Mouse (Mus musculus) midbrain, embryonic 14.5 days (tissue): ENCODE data around the gene Timm29. TPM values are rescaled to one million over a fixed set of nuclear protein-coding genes. Genes with fewer than 3 reads are reported as not detected.

Source experiments
- ATAC-seq: fragments of 200-750 bp; cut with Nextera tagmentation; 2 replicates; pipeline ENCODE4 v1.8.0; 2017; ENCODE audit warnings: moderate number of reproducible peaks, moderate library complexity; ENCODE audit not compliant: low FRiP score, low TSS enrichment
- DNase-seq: peaks from one replicate; pipeline ENCODE4 v3.0.0-alpha.2; 2015
- H3K27ac ChIP-seq: fragments of 300-500 bp; sonication (generic); replicated peaks from 2 replicates; pipeline ENCODE4 v1.5.1; 2014; ENCODE audit warnings: mild to moderate bottlenecking, low read depth, low read length, moderate library complexity
- H3K27me3 ChIP-seq: fragments of 300-500 bp; sonication (generic); 2 replicates; pipeline ENCODE4 v1.6.1; 2014; ENCODE audit warnings: low read length, control low read depth, mixed read lengths; ENCODE audit not compliant: control insufficient read depth, insufficient read depth
- H3K36me3 ChIP-seq: fragments of 300-500 bp; sonication (generic); 2 replicates; pipeline ENCODE4 v1.6.1; 2014; ENCODE audit warnings: low read length, control low read depth; ENCODE audit not compliant: control insufficient read depth, insufficient read depth
- H3K4me1 ChIP-seq: fragments of 300-500 bp; sonication (generic); 2 replicates; pipeline ENCODE4 v1.6.1; 2014; ENCODE audit warnings: mild to moderate bottlenecking, antibody characterized with exemption, low read length, control low read depth; ENCODE audit not compliant: control insufficient read depth, insufficient read depth
- H3K4me2 ChIP-seq: fragments of 300-500 bp; sonication (generic); 2 replicates; pipeline ENCODE4 v1.6.1; 2014; ENCODE audit warnings: mild to moderate bottlenecking, low read length, moderate library complexity
- H3K4me3 ChIP-seq: fragments of 300-500 bp; sonication (generic); replicated peaks from 2 replicates; pipeline ENCODE4 v1.5.1; 2014; ENCODE audit warnings: low read depth, low read length
- H3K9ac ChIP-seq: fragments of 300-500 bp; sonication (generic); replicated peaks from 2 replicates; pipeline ENCODE4 v1.6.1; 2014; ENCODE audit warnings: mild to moderate bottlenecking, low read length, moderate library complexity
- H3K9me3 ChIP-seq: fragments of 300-500 bp; sonication (generic); 2 replicates; pipeline ENCODE4 v1.6.1; 2016; ENCODE audit warnings: low read length, control low read depth, mixed read lengths; ENCODE audit not compliant: control insufficient read depth
- WGBS: fragments of 180-500 bp; shearing (Covaris S2); extraction: QIAGEN DNeasy Blood & Tissue Kit; methylation state at CpG from one replicate; pipeline ENCODE4 v1.1.7; 2014; 5-methylcytosine and 5-hydroxymethylcytosine counted together
- polyA plus RNA-seq: library from polyadenylated mRNA; unstranded; fragments of >200 nt; fragmentation: Nextera tagmentation; extraction: Ambion mirVana; gene quantifications from 2 replicates; pipeline ENCODE4 v1.2.1, GENCODE M21; 2014

Timm29 gene
- polyA plus RNA-seq, 1 experiment from 2014 or later = 86.9 TPM

DNA sequence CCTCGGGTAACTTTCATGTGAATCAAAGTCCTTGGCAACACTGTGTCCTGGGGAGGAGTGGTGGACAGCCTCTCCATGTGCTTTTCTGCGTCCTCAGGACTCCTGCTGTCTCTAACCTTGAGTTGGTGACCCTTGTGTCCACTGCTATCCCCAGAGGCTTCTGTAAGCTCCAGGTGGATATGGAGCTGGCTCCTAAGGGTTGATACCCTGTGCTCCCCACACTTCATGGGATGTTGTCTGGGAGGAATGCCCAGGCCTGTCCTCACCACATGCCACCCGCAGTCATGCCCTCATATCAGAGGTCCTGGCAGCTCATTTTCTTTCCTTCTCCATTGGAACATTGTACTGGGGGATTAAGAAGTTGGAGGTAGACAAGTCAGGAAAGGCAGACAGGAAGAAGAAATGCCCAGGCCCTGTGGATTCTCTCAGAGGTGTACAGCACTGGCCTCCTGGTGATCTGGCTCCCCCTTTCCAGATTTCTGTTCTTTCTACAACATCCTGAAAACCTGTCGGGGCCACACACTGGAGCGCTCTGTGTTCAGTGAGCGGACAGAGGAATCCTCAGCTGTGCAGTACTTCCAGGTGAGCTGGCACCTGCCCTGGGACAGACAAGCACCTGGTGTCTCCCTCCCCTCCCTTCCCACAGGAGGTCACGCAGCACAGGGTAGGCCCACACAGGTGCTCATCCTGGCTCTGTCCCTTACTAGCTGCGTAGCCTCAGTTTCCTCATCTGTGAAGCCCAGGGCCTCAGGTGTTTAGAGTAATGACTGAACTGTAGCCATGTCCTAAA is 18.3 kb upstream of the Timm29 start:
- DNase-seq (no peak), ATAC-seq (no peak)
- Histone ChIP-seq H3K4me2 (no peak overlapping the region), H3K4me3 (no peak overlapping the region), H3K27ac (no peak overlapping the region), H3K9ac (no peak overlapping the region), H3K9me3 (no peaks in the 10 kb centered on the region), H3K27me3 (no peaks in the 10 kb centered on the region), H3K4me1 (no peaks in the 10 kb centered on the region), H3K36me3 (peaks cover 92% of the 10 kb centered on the region)
- WGBS = 97% methylated on average over 8 of the region's 8 CpGs

DNA sequence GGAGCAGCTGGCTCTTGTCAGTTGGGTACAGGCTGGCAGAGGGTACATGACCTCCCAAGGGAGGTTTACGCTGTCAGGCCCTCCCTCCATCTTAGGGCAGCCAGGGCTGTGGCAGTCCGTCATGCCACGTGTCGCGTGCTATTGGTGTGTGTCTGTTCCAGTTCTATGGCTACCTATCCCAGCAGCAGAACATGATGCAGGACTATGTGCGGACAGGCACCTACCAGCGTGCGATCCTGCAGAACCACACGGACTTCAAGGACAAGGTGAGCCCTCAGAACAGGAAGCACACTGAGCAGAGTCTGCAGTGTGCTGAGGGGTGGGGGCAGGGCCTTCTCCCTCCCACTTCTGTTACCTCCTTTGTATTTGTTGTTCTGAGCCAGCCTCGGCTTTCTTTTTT is 17.3 kb upstream of the Timm29 start:
- Histone ChIP-seq H3K36me3 (peaks cover 93% of the 10 kb centered on the region), H3K27me3 (no peaks in the 10 kb centered on the region), H3K4me2 (no peak overlapping the region), H3K9ac (no peak overlapping the region), H3K9me3 (no peaks in the 10 kb centered on the region), H3K4me1 (no peaks in the 10 kb centered on the region), H3K27ac (no peak overlapping the region), H3K4me3 (no peak overlapping the region)
- 93% methylated on average over 10 of the region's 10 CpGs for WGBS
- DNase-seq = no peak
- no peak for ATAC-seq

DNA sequence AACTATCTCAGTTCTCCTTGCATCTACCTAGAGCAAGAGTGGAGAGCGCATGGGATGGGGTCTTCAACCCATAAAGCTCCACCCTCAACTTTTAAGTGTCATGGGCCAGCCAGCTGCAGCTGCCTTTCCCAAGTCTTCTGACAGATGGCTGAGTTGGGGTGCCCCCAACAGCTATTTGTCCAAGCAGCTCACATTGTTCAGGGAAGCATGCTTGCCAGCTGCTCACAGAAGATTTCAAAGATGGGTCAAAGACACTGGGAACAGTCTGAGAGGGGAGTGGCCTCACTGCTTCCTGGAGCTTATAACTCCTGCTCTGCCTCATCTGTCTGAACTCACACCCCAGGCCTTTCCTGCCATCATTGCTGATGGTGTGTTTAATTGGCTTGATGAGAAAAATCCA is 16.2 kb upstream of the Timm29 start:
- Histone ChIP-seq H3K4me3 (no peak overlapping the region), H3K4me2 (no peak overlapping the region), H3K36me3 (peaks cover 94% of the 10 kb centered on the region), H3K27ac (no peak overlapping the region), H3K9me3 (no peaks in the 10 kb centered on the region), H3K4me1 (no peaks in the 10 kb centered on the region), H3K27me3 (no peaks in the 10 kb centered on the region), H3K9ac (no peak overlapping the region)
- 83% methylated on average over 1 of the region's 1 CpGs for WGBS
- DNase-seq = no peak
- no peak for ATAC-seq

DNA sequence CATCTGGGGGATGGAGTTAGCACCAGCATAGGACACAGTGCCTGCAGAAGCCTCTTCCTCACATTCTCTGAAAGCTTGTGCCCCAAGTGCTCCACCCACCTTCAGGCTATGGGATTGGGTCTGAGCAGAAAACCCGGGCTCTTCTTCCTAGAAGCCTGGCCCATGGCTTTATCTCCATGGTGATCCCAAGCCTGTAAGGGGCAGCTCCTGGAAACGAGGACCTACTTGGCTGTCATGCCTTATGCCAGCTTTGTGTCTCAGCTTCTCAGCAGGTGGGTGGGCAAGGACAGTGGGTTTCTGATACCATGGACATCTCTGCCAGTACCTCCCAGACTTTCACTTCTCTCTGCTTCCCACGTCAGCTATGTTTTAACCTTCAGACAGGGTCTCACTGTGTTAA is 14.3 kb upstream of the Timm29 start:
- H3K27me3 ChIP-seq = no peaks in the 10 kb centered on the region
- no peaks in the 10 kb centered on the region for H3K9me3 ChIP-seq
- ATAC-seq (no peak), DNase-seq (no peak)
- H3K4me1 ChIP-seq = no peaks in the 10 kb centered on the region
- no peak overlapping the region for H3K4me2 ChIP-seq
- WGBS = 48% methylated on average over 3 of the region's 3 CpGs
- H3K4me3 ChIP-seq = no peak overlapping the region
- H3K27ac ChIP-seq = no peak overlapping the region
- no peak overlapping the region for H3K9ac ChIP-seq
- H3K36me3 ChIP-seq = peaks cover 93% of the 10 kb centered on the region

DNA sequence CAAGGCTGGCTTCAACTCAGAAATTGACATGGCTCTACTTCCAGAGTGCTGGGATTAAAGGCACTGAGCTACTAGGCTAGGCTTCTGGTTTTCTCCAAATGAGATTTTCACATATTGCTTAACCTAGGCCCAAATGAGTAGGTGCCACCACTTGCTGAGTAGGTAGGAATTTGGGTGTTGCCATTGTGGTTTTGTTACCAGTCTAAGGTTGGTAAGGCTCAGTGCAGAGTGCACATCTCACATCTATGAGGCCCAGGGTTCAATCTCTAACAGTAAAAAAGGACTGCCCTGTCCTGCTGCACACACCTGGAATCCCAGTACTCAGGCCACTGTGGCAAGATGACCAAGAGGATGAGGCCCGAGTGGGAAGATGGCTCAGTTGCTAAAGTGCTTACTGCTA is 7.1 kb upstream of the Timm29 start:
- H3K4me1 ChIP-seq = no peaks in the 10 kb centered on the region
- H3K27ac ChIP-seq = no peak overlapping the region
- no peak for DNase-seq
- no peaks in the 10 kb centered on the region for H3K9me3 ChIP-seq
- ATAC-seq = no peak
- no peak overlapping the region for H3K4me3 ChIP-seq
- no peaks in the 10 kb centered on the region for H3K27me3 ChIP-seq
- no peak overlapping the region for H3K9ac ChIP-seq
- H3K4me2 ChIP-seq = no peak overlapping the region
- H3K36me3 ChIP-seq = peaks cover 97% of the 10 kb centered on the region
- WGBS = 96% methylated on average over 1 of the region's 1 CpGs

DNA sequence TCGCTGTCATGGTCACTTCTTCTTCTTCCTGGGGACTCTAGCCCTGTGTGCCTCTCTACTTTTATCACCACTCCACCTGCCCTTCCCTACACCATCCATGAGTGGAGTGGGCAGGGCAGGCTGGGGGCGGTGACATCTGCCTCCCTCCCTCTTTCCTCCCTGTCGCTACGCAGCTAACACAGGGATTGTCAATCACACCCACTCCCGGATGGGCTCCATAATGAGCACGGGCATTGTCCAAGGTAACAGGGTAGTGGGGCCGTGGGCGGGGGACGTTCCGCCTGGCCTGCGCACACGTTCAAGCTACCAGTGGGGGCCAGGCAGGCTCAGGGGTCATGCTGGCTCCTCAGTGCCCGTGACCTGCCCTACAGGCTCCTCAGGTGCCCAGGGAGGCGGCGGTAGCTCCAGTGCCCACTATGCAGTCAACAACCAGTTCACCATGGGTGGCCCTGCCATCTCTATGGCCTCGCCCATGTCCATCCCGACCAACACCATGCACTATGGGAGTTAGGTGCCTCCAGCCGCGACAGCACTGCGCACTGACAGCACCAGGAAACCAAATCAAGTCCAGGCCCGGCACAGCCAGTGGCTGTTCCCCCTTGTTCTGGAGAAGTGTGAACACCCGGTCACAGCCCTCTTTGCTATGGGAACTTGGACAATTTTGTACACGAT is 4.7 kb upstream of the Timm29 start:
- DNase-seq = no peak
- Histone ChIP-seq H3K9me3 (no peaks in the 10 kb centered on the region), H3K4me2 (no peak overlapping the region), H3K4me3 (no peak overlapping the region), H3K27me3 (no peaks in the 10 kb centered on the region), H3K4me1 (peaks cover 11% of the 10 kb centered on the region), H3K36me3 (peaks cover 81% of the 10 kb centered on the region), H3K27ac (no peak overlapping the region), H3K9ac (no peak overlapping the region)
- no peak for ATAC-seq
- 87% methylated on average over 23 of the region's 23 CpGs for WGBS

DNA sequence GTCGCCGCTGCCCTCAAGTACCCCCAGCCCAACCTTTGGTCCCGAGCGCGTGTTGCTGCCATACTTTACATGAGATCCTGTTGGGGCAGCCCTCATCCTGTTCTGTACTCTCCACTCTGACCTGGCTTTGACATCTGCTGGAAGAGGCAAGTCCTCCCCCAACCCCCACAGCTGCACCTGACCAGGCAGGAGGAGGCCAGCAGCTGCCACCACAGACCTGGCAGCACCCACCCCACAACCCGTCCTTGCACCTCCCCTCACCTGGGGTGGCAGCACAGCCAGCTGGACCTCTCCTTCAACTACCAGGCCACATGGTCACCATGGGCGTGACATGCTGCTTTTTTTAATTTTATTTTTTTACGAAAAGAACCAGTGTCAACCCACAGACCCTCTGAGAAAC is 4.2 kb upstream of the Timm29 start:
- H3K4me2 ChIP-seq = no peak overlapping the region
- ATAC-seq (no peak), DNase-seq (no peak)
- WGBS = 92% methylated on average over 8 of the region's 8 CpGs
- H3K9me3 ChIP-seq = no peaks in the 10 kb centered on the region
- no peaks in the 10 kb centered on the region for H3K27me3 ChIP-seq
- H3K27ac ChIP-seq = no peak overlapping the region
- H3K36me3 ChIP-seq = peaks cover 76% of the 10 kb centered on the region
- peaks cover 11% of the 10 kb centered on the region for H3K4me1 ChIP-seq
- H3K4me3 ChIP-seq = no peak overlapping the region
- no peak overlapping the region for H3K9ac ChIP-seq

DNA sequence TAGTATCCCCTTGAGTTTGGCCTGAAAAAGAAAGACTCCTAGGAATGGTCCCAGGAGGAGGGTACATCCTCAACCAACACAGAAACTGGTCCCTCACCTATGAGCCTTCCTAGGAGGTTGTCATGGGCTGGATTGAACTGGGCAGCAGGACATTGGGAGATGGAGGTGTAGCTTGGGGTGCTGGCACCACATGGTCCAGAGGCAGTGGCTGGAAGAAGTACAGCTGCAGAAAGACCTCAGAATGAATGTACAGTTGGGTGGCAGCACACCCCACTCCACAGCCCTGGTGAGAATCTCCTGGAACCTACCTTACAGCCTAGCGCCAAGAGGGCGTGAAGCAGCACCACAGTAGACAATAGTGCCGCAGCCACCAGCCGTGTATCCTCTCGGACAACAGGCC is 3.0 kb upstream of the Timm29 start:
- Histone ChIP-seq H3K27ac (no peak overlapping the region), H3K4me2 (no peak overlapping the region), H3K9me3 (no peaks in the 10 kb centered on the region), H3K9ac (no peak overlapping the region), H3K4me3 (no peak overlapping the region), H3K27me3 (no peaks in the 10 kb centered on the region), H3K4me1 (peaks cover 21% of the 10 kb centered on the region), H3K36me3 (peaks cover 64% of the 10 kb centered on the region)
- ATAC-seq (no peak), DNase-seq (no peak)
- WGBS = 91% methylated on average over 5 of the region's 5 CpGs
